ENCODE assay signal across 11 mouse cellular contexts in genomic region chr9:32709764-32710734, GRCm38 (mm10).
DNase-seq lines count a peak whose midpoint lies in the region; ATAC-seq and TF ChIP-seq lines count a peak whose summit lies in the region.
"Had no signal": no experiment of that assay in that cellular context is flagged by ENCODE, and none has a peak within 500 bp of the region (broad histone marks: within the 10 kb centered on the region; RNA-seq: fewer than 3 reads in every experiment).

No protein-coding gene starts in this region.

- peak overlapping the region; percentile 43 for H3K4me3 ChIP-seq in gastrocnemius, adult 2 months
- H3K4me3 ChIP-seq in spleen, adult 2 months (ENCODE audit: extremely low read depth, insufficient read depth, insufficient read length), result peak overlapping the region; percentile 20; the same call in 1 of the 2 replicates
- no peak overlapping the region for H3K4me3 ChIP-seq in limb, embryonic 10.5 days
- H3K4me3 ChIP-seq in stomach, embryonic 15.5 days (replicated peaks), result no peak overlapping the region
- H3K4me3 ChIP-seq in hindbrain, embryonic 13.5 days, result no peak overlapping the region
- no peak overlapping the region for H3K4me3 ChIP-seq in forebrain, embryonic 13.5 days
- H3K4me3 ChIP-seq: erythroblast, embryonic 14.5 days; intestine, embryonic 15.5 days; liver, embryonic 15.5 days had no signal

- H3K4me1 ChIP-seq in spleen, adult 2 months (ENCODE audit: control insufficient read depth, insufficient read depth, insufficient read length), result peaks cover 42% of the 10 kb centered on the region; the same call in 1 of the 2 replicates
- H3K4me1 ChIP-seq in limb, embryonic 10.5 days, result peaks cover 83% of the 10 kb centered on the region
- peaks cover 45% of the 10 kb centered on the region for H3K4me1 ChIP-seq in stomach, embryonic 15.5 days
- H3K4me1 ChIP-seq in hindbrain, embryonic 13.5 days (replicated peaks), result no peaks in the 10 kb centered on the region
- no peaks in the 10 kb centered on the region for H3K4me1 ChIP-seq in forebrain, embryonic 13.5 days

- TF ChIP-seq POLR2A in spleen, adult 2 months (IDR thresholded peaks at IDR 0.05; ENCODE audit: low read depth, low read length), result no peak

- DNase-seq in gastrocnemius, adult 2 months, result no peak
- no peak for DNase-seq in gastrocnemius, adult 18-20 months (ENCODE audit: low spot score)
- DNase-seq in spleen, adult 2 months (ENCODE audit: low read depth in 1 of 2, low spot score in 2 of 2), result peak in 1 of 2 experiments; percentile 66
- no peak for DNase-seq in spleen, adult 18-20 months
- DNase-seq in limb, embryonic 10.5 days (ENCODE audit: low spot score), result no peak

- peak overlapping the region; percentile 65 for H3K27ac ChIP-seq in gastrocnemius, adult 2 months
- H3K27ac ChIP-seq in spleen, adult 2 months (ENCODE audit: insufficient read depth, low read length), result peak overlapping the region; percentile 78
- H3K27ac ChIP-seq in limb, embryonic 10.5 days, result peak overlapping the region; percentile 64
- H3K27ac ChIP-seq in stomach, embryonic 15.5 days, result no peak overlapping the region
- no peak overlapping the region for H3K27ac ChIP-seq in hindbrain, embryonic 13.5 days
- no peak overlapping the region for H3K27ac ChIP-seq in forebrain, embryonic 13.5 days
- H3K27ac ChIP-seq: intestine, embryonic 15.5 days; liver, embryonic 15.5 days had no signal

- no peak for TF ChIP-seq CTCF in gastrocnemius, adult 2 months (IDR thresholded peaks at IDR 0.05)
- no peak for TF ChIP-seq CTCF in spleen, adult 2 months (IDR thresholded peaks at IDR 0.05; ENCODE audit: extremely low read depth, insufficient read depth, insufficient read length, insufficient replicate concordance)

- H3K9ac ChIP-seq in stomach, embryonic 15.5 days, result no peak overlapping the region
- H3K9ac ChIP-seq in hindbrain, embryonic 13.5 days, result no peak overlapping the region
- no peak overlapping the region for H3K9ac ChIP-seq in forebrain, embryonic 13.5 days
- H3K9ac ChIP-seq: intestine, embryonic 15.5 days; liver, embryonic 15.5 days had no signal

- peaks cover 33% of the 10 kb centered on the region for H3K36me3 ChIP-seq in spleen, adult 2 months (ENCODE audit: control insufficient read depth, insufficient read depth, low read length)
- H3K36me3 ChIP-seq in limb, embryonic 10.5 days, result peaks cover 8% of the 10 kb centered on the region; the same call in 1 of the 2 replicates
- no peaks in the 10 kb centered on the region for H3K36me3 ChIP-seq in stomach, embryonic 15.5 days
- H3K36me3 ChIP-seq in hindbrain, embryonic 13.5 days, result no peaks in the 10 kb centered on the region; the same call in 1 of the 2 replicates
- H3K36me3 ChIP-seq in forebrain, embryonic 13.5 days (ENCODE audit: poor library complexity, severe bottlenecking), result no peaks in the 10 kb centered on the region
- H3K36me3 ChIP-seq: intestine, embryonic 15.5 days; liver, embryonic 15.5 days had no signal

- intact Hi-C loops in gastrocnemius, adult 2 months (cut with DNase I), result no loop called here

- peak overlapping the region; percentile 2; the same call in 1 of the 2 replicates for H3K4me2 ChIP-seq in stomach, embryonic 15.5 days
- H3K4me2 ChIP-seq in hindbrain, embryonic 13.5 days, result no peak overlapping the region
- H3K4me2 ChIP-seq in forebrain, embryonic 13.5 days, result no peak overlapping the region
- H3K4me2 ChIP-seq: intestine, embryonic 15.5 days had no signal

- 17% methylated on average over 17 of the region's 17 CpGs for WGBS in spleen, adult 2 months
- WGBS in limb, embryonic 10.5 days, result 79% methylated on average over 17 of the region's 17 CpGs
- 59% methylated on average over 17 of the region's 17 CpGs for whole genome bisulfite sequencing in stomach, embryonic 15.5 days
- 84% methylated on average over 17 of the region's 17 CpGs for WGBS in hindbrain, embryonic 13.5 days
- 85% methylated on average over 17 of the region's 17 CpGs for WGBS in forebrain, embryonic 13.5 days

- ATAC-seq in stomach, embryonic 15.5 days (ENCODE audit: insufficient read depth, low FRiP score, low read depth), result no peak
- no peak for ATAC-seq in hindbrain, embryonic 13.5 days (ENCODE audit: low FRiP score)
- no peak for ATAC-seq in forebrain, embryonic 13.5 days

- H3K9me3 ChIP-seq in limb, embryonic 10.5 days (replicated peaks), result no peaks in the 10 kb centered on the region
- no peaks in the 10 kb centered on the region for H3K9me3 ChIP-seq in stomach, embryonic 15.5 days
- peaks cover 6% of the 10 kb centered on the region; the same call in 1 of the 2 replicates for H3K9me3 ChIP-seq in hindbrain, embryonic 13.5 days
- H3K9me3 ChIP-seq in forebrain, embryonic 13.5 days (replicated peaks), result no peaks in the 10 kb centered on the region; the same call in 1 of the 2 replicates
- H3K9me3 ChIP-seq: intestine, embryonic 15.5 days; liver, embryonic 15.5 days had no signal

- no peaks in the 10 kb centered on the region for H3K27me3 ChIP-seq in spleen, adult 2 months (ENCODE audit: control insufficient read depth, insufficient read depth, low read length)
- H3K27me3 ChIP-seq in limb, embryonic 10.5 days (ENCODE audit: low read depth, poor library complexity, severe bottlenecking), result no peaks in the 10 kb centered on the region
- no peaks in the 10 kb centered on the region for H3K27me3 ChIP-seq in stomach, embryonic 15.5 days (replicated peaks)
- peaks cover 59% of the 10 kb centered on the region for H3K27me3 ChIP-seq in hindbrain, embryonic 13.5 days
- H3K27me3 ChIP-seq in forebrain, embryonic 13.5 days, result peaks cover 12% of the 10 kb centered on the region; the same call in 1 of the 2 replicates
- H3K27me3 ChIP-seq: intestine, embryonic 15.5 days; liver, embryonic 15.5 days had no signal

Comparison
In these comparisons a context has a peak if more than half of its experiments do, and no peak if none do; other contexts are left out.
1. H3K27ac ChIP-seq: peak in gastrocnemius, adult 2 months (single experiment), spleen, adult 2 months (single experiment) and limb, embryonic 10.5 days (single experiment); none in stomach, embryonic 15.5 days (single experiment), hindbrain, embryonic 13.5 days (single experiment) and forebrain, embryonic 13.5 days (single experiment).
2. H3K4me3 ChIP-seq: peak in gastrocnemius, adult 2 months (single experiment) and spleen, adult 2 months (single experiment); none in limb, embryonic 10.5 days (single experiment), stomach, embryonic 15.5 days (single experiment), hindbrain, embryonic 13.5 days (single experiment) and forebrain, embryonic 13.5 days (single experiment).